Comparison of ENCODE assay signal across 7 mouse cellular contexts in the genomic region with DNA sequence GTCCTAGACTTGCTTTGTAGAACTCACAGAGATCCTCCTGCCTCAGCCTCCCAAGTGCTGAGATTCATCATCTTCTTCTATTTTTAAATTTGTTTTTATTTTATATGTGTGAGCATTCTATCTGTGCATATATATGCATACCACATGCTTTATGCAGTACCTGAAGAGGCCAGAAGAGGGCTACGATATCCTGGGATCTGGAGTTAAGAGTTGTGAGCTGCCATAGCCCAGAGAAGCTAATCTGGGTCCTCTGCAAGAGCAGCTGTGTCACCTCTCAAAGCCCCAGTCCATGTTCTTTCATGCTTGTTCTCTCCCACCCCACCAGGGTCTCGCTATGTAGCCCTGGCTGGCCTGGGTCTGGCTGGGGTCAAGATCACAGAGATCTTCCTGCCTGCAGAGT.
A peak's percentile ranks its signal among the peaks of the same experiment; 100 is the strongest.
DNase-seq lines count a peak whose midpoint lies in the region; ATAC-seq and TF ChIP-seq lines count a peak whose summit lies in the region.

No protein-coding gene starts in this region.

- TF ChIP-seq EP300 in MEL (IDR thresholded peaks at IDR 0.05; ENCODE audit: low read depth in 1 of 2, low read length in 2 of 2): no peak

- peak; percentile 78 for ATAC-seq in megakaryocyte-erythroid progenitor cell, adult 5-6 weeks (replicated peaks; ENCODE audit: low FRiP score, low TSS enrichment, poor library complexity, severe bottlenecking)

- peaks cover 3% of the 10 kb centered on the region; the same call in 1 of the 2 replicates for H3K79me2 ChIP-seq in MEL (ENCODE audit: control insufficient read depth, insufficient read depth, low read length, poor library complexity)

- H3K27me3 ChIP-seq in MEL (ENCODE audit: control insufficient read depth in 1 of 2, insufficient read depth in 2 of 2, low read length in 2 of 2): no peaks in the 10 kb centered on the region

- H3K4me3 ChIP-seq in MEL (ENCODE audit: control insufficient read depth in 1 of 2, insufficient read depth in 1 of 2, low read depth in 2 of 2, low read length in 2 of 2): no peak overlapping the region

- H3K9ac ChIP-seq in MEL (ENCODE audit: control insufficient read depth, low read depth, low read length, poor library complexity, severe bottlenecking): no peak overlapping the region

- peak; percentile 20 to 49 for DNase-seq in kidney, postnatal 36 days
- no peak for DNase-seq in kidney, postnatal 14 days
- DNase-seq in CD4-positive helper T cell, adult 2 months (ENCODE audit: low read depth, low spot score): peak; percentile 40
- peak; percentile 75 for DNase-seq in MEL (ENCODE audit: low read depth, low spot score)
- DNase-seq in adrenal gland, postnatal 36 days: no peak
- DNase-seq in layer of hippocampus, adult 18-20 months (ENCODE audit: low spot score in 2 of 2): no peak

- H3K4me1 ChIP-seq in MEL (ENCODE audit: control insufficient read depth in 1 of 2, insufficient read depth in 2 of 2, low read length in 2 of 2): peaks cover 2 to 11% of the 10 kb centered on the region in 2 experiments; a peak in 2 of 4 replicates

- peak; percentile 51 for TF ChIP-seq RAD21 in MEL (IDR thresholded peaks at IDR 0.05; ENCODE audit: low read depth, low read length)

- H3K27ac ChIP-seq in MEL (ENCODE audit: control insufficient read depth, low read depth, low read length): no peak overlapping the region

- H3K36me3 ChIP-seq in MEL (ENCODE audit: control insufficient read depth in 1 of 2, insufficient read depth in 2 of 2, low read length in 2 of 2): peaks cover 6 to 11% of the 10 kb centered on the region in 2 experiments; a peak in 3 of 4 replicates

- no peak for TF ChIP-seq POLR2A in MEL (IDR thresholded peaks at IDR 0.05; ENCODE audit: control insufficient read depth in 1 of 2, insufficient read depth in 1 of 2, low read depth in 1 of 2, low read length in 2 of 2, poor library complexity in 1 of 2)

- peak; percentile 32 to 56 (median 53); a peak in 5 of 6 replicates for TF ChIP-seq CTCF in MEL (IDR thresholded peaks at IDR 0.05 in 2 of 3, conservative IDR thresholded peaks at IDR 0.05 in 1 of 3; ENCODE audit: control insufficient read depth in 1 of 3, insufficient read depth in 1 of 3, low read depth in 2 of 3, low read length in 3 of 3, poor library complexity in 1 of 3, severe bottlenecking in 1 of 3)

- no peaks in the 10 kb centered on the region for H3K9me3 ChIP-seq in MEL (replicated peaks; ENCODE audit: insufficient read depth, low read length)

TF ChIP-seq in MEL, 35 proteins besides CTCF, POLR2A, EP300 and RAD21:
- TF ChIP-seq ZKSCAN1 (IDR thresholded peaks at IDR 0.05; ENCODE audit: low read depth, low read length) (no peak), TBP (IDR thresholded peaks at IDR 0.05; ENCODE audit: low read depth, low read length) (no peak), GATA1 (IDR thresholded peaks at IDR 0.05; ENCODE audit: low read depth, low read length) (no peak), E2F4 (IDR thresholded peaks at IDR 0.05; ENCODE audit: borderline replicate concordance, low read depth, low read length) (no peak), RCOR1 (IDR thresholded peaks at IDR 0.05; ENCODE audit: low read depth, low read length) (no peak), MYC (IDR thresholded peaks at IDR 0.05; ENCODE audit: low read depth, low read length) (0 out of 2 replicates have a peak, but pooled peaks have one; percentile 55), MAZ (IDR thresholded peaks at IDR 0.05; ENCODE audit: low read depth, low read length) (no peak), ZC3H11A (IDR thresholded peaks at IDR 0.05; ENCODE audit: low read depth, low read length) (peak; percentile 53; the same call in 1 of the 2 replicates), ZMIZ1 (IDR thresholded peaks at IDR 0.05; ENCODE audit: low read depth, low read length) (no peak), KAT2A (conservative IDR thresholded peaks at IDR 0.05; ENCODE audit: low read depth, low read length) (no peak), SMC3 (IDR thresholded peaks at IDR 0.05; ENCODE audit: low read depth, low read length) (peak; percentile 74), POLR2AphosphoS5 (IDR thresholded peaks at IDR 0.05; ENCODE audit: borderline replicate concordance, low read depth, low read length) (no peak)

Comparison
In these comparisons a context has a peak if more than half of its experiments do, and no peak if none do; other contexts are left out.
1. DNase-seq: peak in kidney, postnatal 36 days (2 of 2), CD4-positive helper T cell, adult 2 months (single experiment) and MEL (single experiment); none in kidney, postnatal 14 days (single experiment), adrenal gland, postnatal 36 days (0 of 2) and layer of hippocampus, adult 18-20 months (0 of 2).